Mouse (Mus musculus): Measurements from ENCODE around the gene Trim41.
"Not testable (repeated sequence)": the region's sequence is repeated elsewhere in the genome, so short reads cannot be mapped to it uniquely, and the experiment has no call there.

Gene Trim41

GRCm38 (mm10) chr11:48837310-48838180 is 20.4 kb upstream of the Trim41 start:
- DNase-seq (ENCODE audit: low spot score in 2 of 2) = peak; percentile 55 to 56

GRCm38 (mm10) chr11:48836990-48837309 is 19.8 kb upstream of the Trim41 start:
- no peak for DNase-seq (ENCODE audit: low spot score in 2 of 2)

GRCm38 (mm10) chr11:48835923-48836322 is 18.8 kb upstream of the Trim41 start:
- DNase-seq (ENCODE audit: low spot score in 2 of 2) = no peak

GRCm38 (mm10) chr11:48833731-48834639 is 16.8 kb upstream of the Trim41 start:
- peak; percentile 95 to 96 for DNase-seq (ENCODE audit: low spot score in 2 of 2)

- no peak for DNase-seq (ENCODE audit: low spot score in 2 of 2)
Observed at GRCm38 (mm10) chr11:48833078-48833730, 16.1 kb upstream of the Trim41 start.

- no peak for DNase-seq (ENCODE audit: low spot score in 2 of 2)
Observed at GRCm38 (mm10) chr11:48831273-48831672, 14.1 kb upstream of the Trim41 start.

GRCm38 (mm10) chr11:48830279-48830678 is 13.1 kb upstream of the Trim41 start:
- DNase-seq (ENCODE audit: low spot score in 2 of 2) = no peak

GRCm38 (mm10) chr11:48827926-48828325 is 10.8 kb upstream of the Trim41 start:
- no peak for DNase-seq (ENCODE audit: low spot score in 2 of 2)

GRCm38 (mm10) chr11:48826752-48827096 is 9.6 kb upstream of the Trim41 start:
- no peak for DNase-seq (ENCODE audit: low spot score in 2 of 2)

- not testable (repeated sequence) for DNase-seq (ENCODE audit: low spot score in 2 of 2)
Observed at GRCm38 (mm10) chr11:48825979-48826751, 9.0 kb upstream of the Trim41 start, which contains the start of the genes Trim7 and Gm12184. TSS of gene Trim7 (plus strand) at chr11:48826140. TSS of gene Gm12184 (minus strand) at chr11:48826655.

- DNase-seq (ENCODE audit: low spot score in 2 of 2) = no peak
Observed at GRCm38 (mm10) chr11:48824311-48824830, 7.2 kb upstream of the Trim41 start.

GRCm38 (mm10) chr11:48823536-48823972 is 6.4 kb upstream of the Trim41 start:
- DNase-seq (ENCODE audit: low spot score in 2 of 2) = peak in 1 of 2 experiments; percentile 63

GRCm38 (mm10) chr11:48822768-48823512 is 5.8 kb upstream of the Trim41 start:
- no peak for DNase-seq (ENCODE audit: low spot score in 2 of 2)

GRCm38 (mm10) chr11:48821299-48821698 is 4.1 kb upstream of the Trim41 start:
- not testable (repeated sequence) for DNase-seq (ENCODE audit: low spot score in 2 of 2)

GRCm38 (mm10) chr11:48820308-48820674 is 3.1 kb upstream of the Trim41 start:
- DNase-seq (ENCODE audit: low spot score in 2 of 2) = no peak

GRCm38 (mm10) chr11:48819614-48820307 is 2.6 kb upstream of the Trim41 start:
- DNase-seq (ENCODE audit: low spot score in 2 of 2) = no peak

- peak; percentile 85 to 96 for DNase-seq (ENCODE audit: low spot score in 2 of 2)
Observed at GRCm38 (mm10) chr11:48818346-48818745, 1.2 kb upstream of the Trim41 start.

- no peak for DNase-seq (ENCODE audit: low spot score in 2 of 2)
Observed at GRCm38 (mm10) chr11:48817794-48818193, 641 bp upstream of the Trim41 start.

- peak in 1 of 2 experiments; percentile 34 for DNase-seq (ENCODE audit: low spot score in 2 of 2)
Observed at GRCm38 (mm10) chr11:48816281-48816781, 822 bp downstream of the Trim41 start.

All from frontal cortex, postnatal 36 days (tissue).